Mouse (Mus musculus): ENCODE results near the gene Lmtk2. TPM values are rescaled to one million over a fixed set of nuclear protein-coding genes. Genes with fewer than 3 reads are reported as not detected.

Lmtk2 gene
- polyA plus RNA-seq (2015; fragmentation: Nextera tagmentation; extraction: Ambion mirVana): 1.9 and 2.3 TPM in 2 replicates

GRCm38 (mm10) chr5:144100149-144100935, at the start of gene Lmtk2:
Gene Lmtk2 (plus strand): TSS chr5:144100436.
- Histone ChIP-seq H3K36me3 (ENCODE audit: control insufficient read depth, insufficient read depth) (no peaks in the 10 kb centered on the region), H3K4me3 (ENCODE audit: low read depth, low read length) (peak within 1 kb of the TSS; percentile 94), H3K27me3 (ENCODE audit: control insufficient read depth, insufficient read depth, low read depth, low read length) (peaks cover 24% of the 10 kb centered on the region), H3K27ac (ENCODE audit: low read length) (peak within 1 kb of the TSS; percentile 76), H3K4me1 (ENCODE audit: control insufficient read depth, low read depth, low read length) (peaks cover 21% of the 10 kb centered on the region), H3K4me2 (ENCODE audit: low read depth, low read length) (peak within 1 kb of the TSS; percentile 79), H3K9ac (ENCODE audit: low read depth, low read length) (peak within 1 kb of the TSS; percentile 94), H3K9me3 (replicated peaks; ENCODE audit: control insufficient read depth, low read length) (no peaks in the 10 kb centered on the region)
- ATAC-seq (ENCODE audit: low read depth): peak; percentile 99
- WGBS (ENCODE audit: insufficient replicate concordance): under 1% methylated on average over 86 of the region's 90 CpGs

GRCm38 (mm10) chr5:144051268-144051667, 49.0 kb upstream of the Lmtk2 start:
- no peak for ATAC-seq (ENCODE audit: low read depth)
- no peaks in the 10 kb centered on the region for H3K27me3 ChIP-seq (ENCODE audit: control insufficient read depth, insufficient read depth, low read depth, low read length)
- H3K4me2 ChIP-seq (ENCODE audit: low read depth, low read length): no peak overlapping the region
- no peaks in the 10 kb centered on the region for H3K36me3 ChIP-seq (ENCODE audit: control insufficient read depth, insufficient read depth)
- no peak overlapping the region for H3K9ac ChIP-seq (ENCODE audit: low read depth, low read length)
- H3K9me3 ChIP-seq (replicated peaks; ENCODE audit: control insufficient read depth, low read length): no peaks in the 10 kb centered on the region
- H3K4me3 ChIP-seq (ENCODE audit: low read depth, low read length): no peak overlapping the region
- H3K4me1 ChIP-seq (ENCODE audit: control insufficient read depth, low read depth, low read length): no peaks in the 10 kb centered on the region
- no peak overlapping the region for H3K27ac ChIP-seq (ENCODE audit: low read length)

- Histone ChIP-seq H3K4me3 (ENCODE audit: low read depth, low read length) (no peak overlapping the region), H3K27me3 (ENCODE audit: control insufficient read depth, insufficient read depth, low read depth, low read length) (no peaks in the 10 kb centered on the region), H3K4me2 (ENCODE audit: low read depth, low read length) (no peak overlapping the region), H3K4me1 (ENCODE audit: control insufficient read depth, low read depth, low read length) (no peaks in the 10 kb centered on the region), H3K9me3 (replicated peaks; ENCODE audit: control insufficient read depth, low read length) (no peaks in the 10 kb centered on the region), H3K9ac (ENCODE audit: low read depth, low read length) (no peak overlapping the region), H3K27ac (ENCODE audit: low read length) (no peak overlapping the region), H3K36me3 (ENCODE audit: control insufficient read depth, insufficient read depth) (no peaks in the 10 kb centered on the region)
- WGBS (ENCODE audit: insufficient replicate concordance): 48% methylated on average over 3 of the region's 3 CpGs
- no peak for ATAC-seq (ENCODE audit: low read depth)
Observed at GRCm38 (mm10) chr5:144053450-144053849, 46.8 kb upstream of the Lmtk2 start.

DNA sequence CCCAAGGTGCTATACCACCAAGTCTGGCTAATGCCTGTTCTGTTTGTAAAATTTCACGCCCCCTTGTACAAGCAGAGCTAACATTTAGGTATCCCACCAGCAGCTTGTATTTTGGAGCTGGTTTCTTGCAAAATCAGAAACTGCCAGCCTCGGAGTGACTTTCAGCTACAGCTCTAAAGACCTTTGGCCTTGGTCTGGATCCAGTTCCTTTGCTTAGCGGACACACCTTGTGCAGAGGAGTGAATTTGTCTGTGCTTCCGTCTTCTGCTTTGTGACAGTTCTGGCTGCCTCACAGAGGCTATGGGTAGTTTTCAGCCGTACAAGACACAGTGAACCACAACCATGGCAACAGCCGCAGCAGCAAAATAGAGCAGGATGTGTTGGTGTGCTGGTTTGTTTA, 45.9 kb upstream of the Lmtk2 start:
- H3K36me3 ChIP-seq (ENCODE audit: control insufficient read depth, insufficient read depth): no peaks in the 10 kb centered on the region
- no peak overlapping the region for H3K4me2 ChIP-seq (ENCODE audit: low read depth, low read length)
- no peak overlapping the region for H3K27ac ChIP-seq (ENCODE audit: low read length)
- no peaks in the 10 kb centered on the region for H3K27me3 ChIP-seq (ENCODE audit: control insufficient read depth, insufficient read depth, low read depth, low read length)
- no peak for ATAC-seq (ENCODE audit: low read depth)
- H3K4me3 ChIP-seq (ENCODE audit: low read depth, low read length): no peak overlapping the region
- no peaks in the 10 kb centered on the region for H3K4me1 ChIP-seq (ENCODE audit: control insufficient read depth, low read depth, low read length)
- WGBS (ENCODE audit: insufficient replicate concordance): 61% methylated on average over 6 of the region's 6 CpGs
- no peak overlapping the region for H3K9ac ChIP-seq (ENCODE audit: low read depth, low read length)
- H3K9me3 ChIP-seq (replicated peaks; ENCODE audit: control insufficient read depth, low read length): no peaks in the 10 kb centered on the region

DNA sequence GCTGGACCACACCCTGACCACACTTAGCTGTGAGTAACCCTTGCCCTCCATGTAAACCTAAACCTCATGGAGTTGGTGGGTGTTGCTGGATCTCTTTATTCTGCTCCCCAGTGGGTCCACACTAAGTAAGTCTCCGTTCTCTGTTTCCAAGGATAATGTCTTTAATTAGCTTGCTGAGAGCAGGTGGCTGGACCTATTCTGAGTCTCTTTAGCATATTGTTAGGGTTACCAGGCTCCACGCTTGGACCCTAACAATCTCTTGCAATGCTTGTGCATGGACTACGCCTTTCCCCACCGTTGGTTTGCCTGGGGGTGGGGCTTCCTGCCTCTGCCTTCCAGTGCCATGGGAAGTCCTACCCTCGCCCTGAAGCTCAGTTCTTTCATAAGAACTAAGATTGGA, 36.1 kb upstream of the Lmtk2 start:
- H3K4me1 ChIP-seq (ENCODE audit: control insufficient read depth, low read depth, low read length): no peaks in the 10 kb centered on the region
- no peaks in the 10 kb centered on the region for H3K36me3 ChIP-seq (ENCODE audit: control insufficient read depth, insufficient read depth)
- no peaks in the 10 kb centered on the region for H3K27me3 ChIP-seq (ENCODE audit: control insufficient read depth, insufficient read depth, low read depth, low read length)
- no peak overlapping the region for H3K4me3 ChIP-seq (ENCODE audit: low read depth, low read length)
- H3K9me3 ChIP-seq (replicated peaks; ENCODE audit: control insufficient read depth, low read length): no peaks in the 10 kb centered on the region
- H3K9ac ChIP-seq (ENCODE audit: low read depth, low read length): no peak overlapping the region
- WGBS (ENCODE audit: insufficient replicate concordance): 49% methylated on average over 5 of the region's 5 CpGs
- no peak for ATAC-seq (ENCODE audit: low read depth)
- H3K27ac ChIP-seq (ENCODE audit: low read length): no peak overlapping the region
- no peak overlapping the region for H3K4me2 ChIP-seq (ENCODE audit: low read depth, low read length)

- no peaks in the 10 kb centered on the region for H3K9me3 ChIP-seq (replicated peaks; ENCODE audit: control insufficient read depth, low read length)
- no peak overlapping the region for H3K4me3 ChIP-seq (ENCODE audit: low read depth, low read length)
- ATAC-seq (ENCODE audit: low read depth): no peak
- no peaks in the 10 kb centered on the region for H3K4me1 ChIP-seq (ENCODE audit: control insufficient read depth, low read depth, low read length)
- H3K4me2 ChIP-seq (ENCODE audit: low read depth, low read length): no peak overlapping the region
- WGBS (ENCODE audit: insufficient replicate concordance): 55% methylated on average over 2 of the region's 2 CpGs
- no peak overlapping the region for H3K9ac ChIP-seq (ENCODE audit: low read depth, low read length)
- H3K27me3 ChIP-seq (ENCODE audit: control insufficient read depth, insufficient read depth, low read depth, low read length): no peaks in the 10 kb centered on the region
- no peaks in the 10 kb centered on the region for H3K36me3 ChIP-seq (ENCODE audit: control insufficient read depth, insufficient read depth)
- no peak overlapping the region for H3K27ac ChIP-seq (ENCODE audit: low read length)
Observed at GRCm38 (mm10) chr5:144066036-144066435, 34.2 kb upstream of the Lmtk2 start.

GRCm38 (mm10) chr5:144070064-144070463, 30.2 kb upstream of the Lmtk2 start:
- WGBS (ENCODE audit: insufficient replicate concordance): 57% methylated on average over 1 of the region's 1 CpGs
- Histone ChIP-seq H3K4me2 (ENCODE audit: low read depth, low read length) (no peak overlapping the region), H3K36me3 (ENCODE audit: control insufficient read depth, insufficient read depth) (no peaks in the 10 kb centered on the region)

DNA sequence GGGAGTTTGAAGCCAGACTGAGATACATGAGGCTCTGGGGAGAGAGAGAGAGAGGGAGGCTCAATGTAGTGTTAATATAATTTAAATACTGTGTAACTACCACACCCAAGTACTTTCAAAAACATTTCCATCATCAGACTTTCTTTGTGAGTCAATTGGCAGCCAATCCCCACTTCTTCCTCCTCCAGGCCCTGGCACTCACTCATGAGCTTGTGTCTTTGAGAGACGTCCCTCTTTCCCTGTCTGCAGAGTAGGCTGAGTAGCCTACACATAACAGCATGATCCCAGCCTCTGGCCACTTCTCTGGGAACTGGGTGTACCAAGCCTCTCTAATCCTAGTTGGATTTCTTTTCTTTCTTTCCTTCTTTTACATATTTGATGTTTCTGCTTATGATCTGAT, 29.0 kb upstream of the Lmtk2 start:
- H3K9ac ChIP-seq (ENCODE audit: low read depth, low read length): no peak overlapping the region
- WGBS (ENCODE audit: insufficient replicate concordance): 38% methylated on average over 1 of the region's 1 CpGs

More at GRCm38 (mm10) chr5:144070064-144070463, 30.2 kb upstream of the Lmtk2 start:
- Histone ChIP-seq H3K4me3 (ENCODE audit: low read depth, low read length) (no peak overlapping the region), H3K9me3 (replicated peaks; ENCODE audit: control insufficient read depth, low read length) (no peaks in the 10 kb centered on the region), H3K27ac (ENCODE audit: low read length) (no peak overlapping the region), H3K9ac (ENCODE audit: low read depth, low read length) (no peak overlapping the region), H3K4me1 (ENCODE audit: control insufficient read depth, low read depth, low read length) (no peaks in the 10 kb centered on the region), H3K27me3 (ENCODE audit: control insufficient read depth, insufficient read depth, low read depth, low read length) (no peaks in the 10 kb centered on the region)
- ATAC-seq (ENCODE audit: low read depth): no peak

DNA sequence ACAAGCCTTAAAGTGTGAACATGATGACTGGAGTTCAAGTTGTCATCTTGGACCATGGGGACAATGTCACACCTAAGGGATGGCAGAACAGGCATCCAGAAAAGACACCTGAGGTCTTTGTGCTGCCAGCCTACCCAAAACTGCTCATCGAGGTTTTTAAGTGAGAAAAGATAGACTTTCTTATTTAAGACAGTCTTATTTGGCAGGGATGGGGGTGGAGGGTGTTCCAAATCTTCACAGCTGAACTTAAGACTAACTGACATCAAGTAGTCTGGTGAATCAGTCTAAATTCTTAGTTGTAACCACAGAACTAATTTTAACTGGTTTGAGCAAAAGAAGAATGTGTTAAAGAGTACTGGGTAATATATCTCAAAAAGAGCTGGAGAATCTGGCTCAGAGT, 22.7 kb upstream of the Lmtk2 start:
- no peak overlapping the region for H3K4me2 ChIP-seq (ENCODE audit: low read depth, low read length)
- no peaks in the 10 kb centered on the region for H3K27me3 ChIP-seq (ENCODE audit: control insufficient read depth, insufficient read depth, low read depth, low read length)
- no peak overlapping the region for H3K27ac ChIP-seq (ENCODE audit: low read length)
- no peak for ATAC-seq (ENCODE audit: low read depth)
- H3K4me1 ChIP-seq (ENCODE audit: control insufficient read depth, low read depth, low read length): no peaks in the 10 kb centered on the region
- H3K9ac ChIP-seq (ENCODE audit: low read depth, low read length): no peak overlapping the region
- no peak overlapping the region for H3K4me3 ChIP-seq (ENCODE audit: low read depth, low read length)
- H3K36me3 ChIP-seq (ENCODE audit: control insufficient read depth, insufficient read depth): no peaks in the 10 kb centered on the region
- WGBS (ENCODE audit: insufficient replicate concordance): 15% methylated on average over 1 of the region's 1 CpGs
- H3K9me3 ChIP-seq (replicated peaks; ENCODE audit: control insufficient read depth, low read length): no peaks in the 10 kb centered on the region

More for the DNA sequence above, 29.0 kb upstream of the Lmtk2 start:
- no peak for ATAC-seq (ENCODE audit: low read depth)
- Histone ChIP-seq H3K27ac (ENCODE audit: low read length) (no peak overlapping the region), H3K9me3 (replicated peaks; ENCODE audit: control insufficient read depth, low read length) (no peaks in the 10 kb centered on the region), H3K4me1 (ENCODE audit: control insufficient read depth, low read depth, low read length) (no peaks in the 10 kb centered on the region), H3K4me2 (ENCODE audit: low read depth, low read length) (no peak overlapping the region), H3K36me3 (ENCODE audit: control insufficient read depth, insufficient read depth) (no peaks in the 10 kb centered on the region), H3K27me3 (ENCODE audit: control insufficient read depth, insufficient read depth, low read depth, low read length) (no peaks in the 10 kb centered on the region), H3K4me3 (ENCODE audit: low read depth, low read length) (no peak overlapping the region)

All from liver, embryonic 16.5 days (tissue).